Mouse (Mus musculus): ENCODE measurements at regions not wholly inside any gene's neighbourhood (a gene's known extent, or its start where the extent isn't known, plus 50 kb on each side); places are given as distances from the start of the nearest gene placed in this dataset.

- DNase-seq (ENCODE audit: extremely low read depth, low read depth, low spot score) = no peak
- TF ChIP-seq POLR2A (IDR thresholded peaks at IDR 0.05; ENCODE audit: extremely low read depth, insufficient read depth, low read length) = no peak
- no peak for TF ChIP-seq CTCF (IDR thresholded peaks at IDR 0.05; ENCODE audit: low read depth, low read length)
- Histone ChIP-seq H3K9ac (ENCODE audit: low read depth, low read length) (no peak overlapping the region), H3K36me3 (ENCODE audit: control insufficient read depth, insufficient read depth, low read length) (no peaks in the 10 kb centered on the region), H3K27me3 (ENCODE audit: control insufficient read depth, insufficient read depth, low read length) (no peaks in the 10 kb centered on the region), H3K4me1 (ENCODE audit: control insufficient read depth, insufficient read depth, low read length) (no peaks in the 10 kb centered on the region), H3K4me3 (ENCODE audit: insufficient read depth, low read depth, low read length) (no peak overlapping the region), H3K27ac (replicated peaks; ENCODE audit: insufficient read depth, low read depth, low read length) (no peak overlapping the region), H3K79me2 (ENCODE audit: control insufficient read depth, insufficient read depth, low read length) (no peaks in the 10 kb centered on the region)
- 68% methylated on average over 4 of the region's 4 CpGs for WGBS
Observed at GRCm38 (mm10) chr9:48099846-48100245, 62.0 kb upstream of the Nxpe4 start.

GRCm38 (mm10) chr9:48106441-48107167 is 55.2 kb upstream of the Nxpe4 start:
- 49% methylated on average over 2 of the region's 2 CpGs for WGBS
- Histone ChIP-seq H3K27me3 (ENCODE audit: control insufficient read depth, insufficient read depth, low read length) (no peaks in the 10 kb centered on the region), H3K79me2 (ENCODE audit: control insufficient read depth, insufficient read depth, low read length) (no peaks in the 10 kb centered on the region), H3K27ac (replicated peaks; ENCODE audit: insufficient read depth, low read depth, low read length) (no peak overlapping the region), H3K4me1 (ENCODE audit: control insufficient read depth, insufficient read depth, low read length) (no peaks in the 10 kb centered on the region), H3K36me3 (ENCODE audit: control insufficient read depth, insufficient read depth, low read length) (no peaks in the 10 kb centered on the region), H3K9ac (ENCODE audit: low read depth, low read length) (no peak overlapping the region), H3K4me3 (ENCODE audit: insufficient read depth, low read depth, low read length) (no peak overlapping the region)
- no peak for DNase-seq (ENCODE audit: extremely low read depth, low read depth, low spot score)
- TF ChIP-seq POLR2A (IDR thresholded peaks at IDR 0.05; ENCODE audit: extremely low read depth, insufficient read depth, low read length) (no peak), CTCF (IDR thresholded peaks at IDR 0.05; ENCODE audit: low read depth, low read length) (no peak)

GRCm38 (mm10) chr9:48108994-48109619 is 52.7 kb upstream of the Nxpe4 start:
- no peaks in the 10 kb centered on the region for H3K27me3 ChIP-seq (ENCODE audit: control insufficient read depth, insufficient read depth, low read length)
- H3K79me2 ChIP-seq (ENCODE audit: control insufficient read depth, insufficient read depth, low read length) = no peaks in the 10 kb centered on the region
- no peak for DNase-seq (ENCODE audit: extremely low read depth, low read depth, low spot score)
- 52% methylated on average over 7 of the region's 7 CpGs for whole genome bisulfite sequencing
- H3K4me1 ChIP-seq (ENCODE audit: control insufficient read depth, insufficient read depth, low read length) = no peaks in the 10 kb centered on the region
- H3K27ac ChIP-seq (replicated peaks; ENCODE audit: insufficient read depth, low read depth, low read length) = no peak overlapping the region
- H3K4me3 ChIP-seq (ENCODE audit: insufficient read depth, low read depth, low read length) = no peak overlapping the region
- H3K9ac ChIP-seq (ENCODE audit: low read depth, low read length) = no peak overlapping the region
- TF ChIP-seq CTCF (IDR thresholded peaks at IDR 0.05; ENCODE audit: low read depth, low read length) (no peak), POLR2A (IDR thresholded peaks at IDR 0.05; ENCODE audit: extremely low read depth, insufficient read depth, low read length) (no peak)
- H3K36me3 ChIP-seq (ENCODE audit: control insufficient read depth, insufficient read depth, low read length) = no peaks in the 10 kb centered on the region

- no peak for TF ChIP-seq CTCF (IDR thresholded peaks at IDR 0.05; ENCODE audit: low read depth, low read length)
- TF ChIP-seq POLR2A (IDR thresholded peaks at IDR 0.05; ENCODE audit: extremely low read depth, insufficient read depth, low read length) = no peak
- no peak for DNase-seq (ENCODE audit: extremely low read depth, low read depth, low spot score)
Observed at GRCm38 (mm10) chr9:48111316-48111890, 50.4 kb upstream of the Nxpe4 start.

More at GRCm38 (mm10) chr9:48111316-48111890, 50.4 kb upstream of the Nxpe4 start:
- no peaks in the 10 kb centered on the region for H3K36me3 ChIP-seq (ENCODE audit: control insufficient read depth, insufficient read depth, low read length)
- H3K4me1 ChIP-seq (ENCODE audit: control insufficient read depth, insufficient read depth, low read length) = no peaks in the 10 kb centered on the region
- H3K79me2 ChIP-seq (ENCODE audit: control insufficient read depth, insufficient read depth, low read length) = no peaks in the 10 kb centered on the region
- 63% methylated on average over 8 of the region's 8 CpGs for WGBS
- H3K27ac ChIP-seq (replicated peaks; ENCODE audit: insufficient read depth, low read depth, low read length) = no peak overlapping the region
- no peak overlapping the region for H3K9ac ChIP-seq (ENCODE audit: low read depth, low read length)
- H3K27me3 ChIP-seq (ENCODE audit: control insufficient read depth, insufficient read depth, low read length) = no peaks in the 10 kb centered on the region
- H3K4me3 ChIP-seq (ENCODE audit: insufficient read depth, low read depth, low read length) = no peak overlapping the region

All from liver, adult 2 months (tissue).